Mouse (Mus musculus): ENCODE data around the gene Olfr381. TPM values are rescaled to one million over a fixed set of nuclear protein-coding genes. Genes with fewer than 3 reads are reported as not detected.
"Not testable (repeated sequence)": the region's sequence is repeated elsewhere in the genome, so short reads cannot be mapped to it uniquely, and the experiment has no call there.

Olfr381 gene
- polyA plus RNA-seq (2014; fragmentation: Nextera tagmentation; extraction: Ambion mirVana), result not detected in 2 replicates

- ATAC-seq (ENCODE audit: insufficient read depth, low FRiP score, low TSS enrichment) (no peak), DNase-seq (ENCODE audit: low spot score) (no peak)
- Histone ChIP-seq H3K4me1 (ENCODE audit: control insufficient read depth, insufficient read depth, low read length) (no peaks in the 10 kb centered on the region), H3K4me3 (ENCODE audit: low read depth, low read length) (no peak within 1 kb of the TSS), H3K27ac (ENCODE audit: low read depth, low read length) (no peak within 1 kb of the TSS), H3K27me3 (ENCODE audit: control insufficient read depth, insufficient read depth, low read length) (no peaks in the 10 kb centered on the region), H3K9me3 (ENCODE audit: control insufficient read depth, low read length) (no peaks in the 10 kb centered on the region), H3K36me3 (ENCODE audit: control insufficient read depth, insufficient read depth, low read length) (no peaks in the 10 kb centered on the region), H3K9ac (ENCODE audit: low read length) (no peak within 1 kb of the TSS), H3K4me2 (ENCODE audit: low read depth) (no peak within 1 kb of the TSS)
Measured at GRCm38 (mm10) chr11:73491503-73491902, at the start of gene Olfr381. Olfr381 (minus strand) TSS chr11:73491603.

GRCm38 (mm10) chr11:73528971-73529370 lies 37.6 kb upstream of the Olfr381 start:
- not testable (repeated sequence) for H3K4me1 ChIP-seq (ENCODE audit: control insufficient read depth, insufficient read depth, low read length); H3K4me3 ChIP-seq (ENCODE audit: low read depth, low read length); H3K36me3 ChIP-seq (ENCODE audit: control insufficient read depth, insufficient read depth, low read length); DNase-seq (ENCODE audit: low spot score); ATAC-seq (ENCODE audit: insufficient read depth, low FRiP score, low TSS enrichment); H3K27me3 ChIP-seq (ENCODE audit: control insufficient read depth, insufficient read depth, low read length); H3K9ac ChIP-seq (ENCODE audit: low read length); H3K9me3 ChIP-seq (ENCODE audit: control insufficient read depth, low read length); H3K27ac ChIP-seq (ENCODE audit: low read depth, low read length); H3K4me2 ChIP-seq (ENCODE audit: low read depth)
- 88% methylated on average over 1 of the region's 1 CpGs for WGBS

GRCm38 (mm10) chr11:73517097-73517496 lies 25.7 kb upstream of the Olfr381 start, which contains the start of gene Olfr382:
Olfr382 (minus strand) TSS chr11:73517197.
- no peak within 1 kb of the TSS for H3K27ac ChIP-seq (ENCODE audit: low read depth, low read length)
- ATAC-seq (ENCODE audit: insufficient read depth, low FRiP score, low TSS enrichment) (no peak), DNase-seq (ENCODE audit: low spot score) (no peak)
- no peak within 1 kb of the TSS for H3K4me3 ChIP-seq (ENCODE audit: low read depth, low read length)
- no peaks in the 10 kb centered on the region; the same call in 1 of the 2 replicates for H3K9me3 ChIP-seq (ENCODE audit: control insufficient read depth, low read length)
- H3K4me1 ChIP-seq (ENCODE audit: control insufficient read depth, insufficient read depth, low read length), result no peaks in the 10 kb centered on the region
- no peak within 1 kb of the TSS for H3K4me2 ChIP-seq (ENCODE audit: low read depth)
- H3K36me3 ChIP-seq (ENCODE audit: control insufficient read depth, insufficient read depth, low read length), result no peaks in the 10 kb centered on the region
- no peak within 1 kb of the TSS for H3K9ac ChIP-seq (ENCODE audit: low read length)
- H3K27me3 ChIP-seq (ENCODE audit: control insufficient read depth, insufficient read depth, low read length), result no peaks in the 10 kb centered on the region

- Histone ChIP-seq H3K4me2 (ENCODE audit: low read depth) (no peak within 1 kb of the TSS), H3K9me3 (ENCODE audit: control insufficient read depth, low read length) (no peaks in the 10 kb centered on the region), H3K9ac (ENCODE audit: low read length) (no peak within 1 kb of the TSS), H3K36me3 (ENCODE audit: control insufficient read depth, insufficient read depth, low read length) (no peaks in the 10 kb centered on the region), H3K4me3 (ENCODE audit: low read depth, low read length) (no peak within 1 kb of the TSS), H3K27ac (ENCODE audit: low read depth, low read length) (no peak within 1 kb of the TSS), H3K4me1 (ENCODE audit: control insufficient read depth, insufficient read depth, low read length) (no peaks in the 10 kb centered on the region), H3K27me3 (ENCODE audit: control insufficient read depth, insufficient read depth, low read length) (no peaks in the 10 kb centered on the region)
- 95% methylated on average over 1 of the region's 1 CpGs for WGBS
- ATAC-seq (ENCODE audit: insufficient read depth, low FRiP score, low TSS enrichment) (no peak), DNase-seq (ENCODE audit: low spot score) (no peak)
Measured at GRCm38 (mm10) chr11:73457408-73457807, 34.0 kb downstream of the Olfr381 start, which contains the start of gene Olfr380. Olfr380 (minus strand) TSS chr11:73457508.

Other genes starting within 250 kb of the Olfr381 start
- 0.04 TPM in 2 replicates for gene Trpv3, start 224.2 kb downstream of the Olfr381 start, polyA plus RNA-seq (2014; fragmentation: Nextera tagmentation; extraction: Ambion mirVana)
- 0.15 TPM in 1 of 2 replicates, not detected in the other for gene Aspa, start 162.0 kb downstream of the Olfr381 start, polyA plus RNA-seq (2014; fragmentation: Nextera tagmentation; extraction: Ambion mirVana)
- not detected in 2 replicates for gene Gm49340, start 161.9 kb downstream of the Olfr381 start, polyA plus RNA-seq (2014; fragmentation: Nextera tagmentation; extraction: Ambion mirVana)
- gene Spata22, start 161.9 kb downstream of the Olfr381 start, polyA plus RNA-seq (2014; fragmentation: Nextera tagmentation; extraction: Ambion mirVana), result not detected in 2 replicates
- gene Olfr20, start 140.8 kb downstream of the Olfr381 start, polyA plus RNA-seq (2014; fragmentation: Nextera tagmentation; extraction: Ambion mirVana), result not detected in 2 replicates
- not detected in 2 replicates for gene Olfr376, start 120.4 kb downstream of the Olfr381 start, polyA plus RNA-seq (2014; fragmentation: Nextera tagmentation; extraction: Ambion mirVana)
- not detected in 2 replicates for gene Olfr1, start 92.0 kb downstream of the Olfr381 start, polyA plus RNA-seq (2014; fragmentation: Nextera tagmentation; extraction: Ambion mirVana)
- not detected in 2 replicates for gene Olfr378, start 63.1 kb downstream of the Olfr381 start, polyA plus RNA-seq (2014; fragmentation: Nextera tagmentation; extraction: Ambion mirVana)
- gene Olfr380, start 34.1 kb downstream of the Olfr381 start, polyA plus RNA-seq (2014; fragmentation: Nextera tagmentation; extraction: Ambion mirVana), result not detected in 2 replicates
- not detected in 2 replicates for gene Olfr382, start 25.6 kb upstream of the Olfr381 start, polyA plus RNA-seq (2014; fragmentation: Nextera tagmentation; extraction: Ambion mirVana)
- gene Olfr385, start 101.4 kb upstream of the Olfr381 start, polyA plus RNA-seq (2014; fragmentation: Nextera tagmentation; extraction: Ambion mirVana), result not detected in 2 replicates
- not detected in 2 replicates for gene Olfr384, start 107.0 kb upstream of the Olfr381 start, polyA plus RNA-seq (2014; fragmentation: Nextera tagmentation; extraction: Ambion mirVana)
- not detected in 2 replicates for gene Zfp735, start 197.2 kb upstream of the Olfr381 start, polyA plus RNA-seq (2014; fragmentation: Nextera tagmentation; extraction: Ambion mirVana)